Mouse (Mus musculus): ENCODE measurements around the gene Kcna7. TPM values are rescaled to one million over a fixed set of nuclear protein-coding genes. Genes with fewer than 3 reads are reported as not detected.

Gene Kcna7
- total RNA-seq, 2 experiments from 2014 or later, result 0.41 to 0.79 TPM

DNA sequence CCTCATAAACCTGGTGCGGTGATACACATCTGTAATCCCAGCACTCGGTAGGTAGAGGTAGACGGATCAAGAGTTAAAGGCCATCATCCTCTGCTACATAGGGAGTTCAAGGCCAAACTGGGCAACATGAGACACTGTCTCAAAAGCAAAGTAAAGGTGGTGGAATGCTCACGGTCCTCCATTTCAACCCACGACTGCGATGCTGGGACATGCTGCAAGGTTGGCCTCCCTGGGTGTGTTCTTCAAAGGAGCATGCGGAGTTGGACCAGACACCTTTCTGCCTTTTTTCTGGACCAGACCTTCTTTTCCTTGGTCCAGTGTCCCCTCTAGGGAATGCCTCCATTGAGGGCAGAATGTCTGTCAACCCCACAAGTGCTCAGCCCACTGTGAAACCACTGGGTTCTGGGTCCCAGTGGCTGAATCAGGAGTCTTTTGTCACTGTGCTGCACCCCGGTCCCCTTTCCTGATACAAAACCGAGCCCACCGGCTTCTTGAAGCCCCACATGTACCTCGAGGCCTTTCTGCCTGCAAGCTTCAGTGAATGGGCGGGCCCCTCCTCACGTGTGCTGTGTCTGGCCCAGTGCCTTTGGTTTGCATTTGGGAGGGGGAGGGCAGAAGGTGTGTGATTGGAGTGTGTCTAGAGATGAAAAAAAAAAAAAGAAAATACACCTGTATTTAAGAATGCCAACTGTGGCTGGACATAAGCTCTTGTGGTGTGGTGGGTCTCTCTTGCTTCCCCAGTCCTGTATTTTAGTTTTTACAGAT is 50.7 kb downstream of the Kcna7 start:
- DNase-seq, result no peak
- intact Hi-C loops (cut with DNase I), result no loop called here

DNA sequence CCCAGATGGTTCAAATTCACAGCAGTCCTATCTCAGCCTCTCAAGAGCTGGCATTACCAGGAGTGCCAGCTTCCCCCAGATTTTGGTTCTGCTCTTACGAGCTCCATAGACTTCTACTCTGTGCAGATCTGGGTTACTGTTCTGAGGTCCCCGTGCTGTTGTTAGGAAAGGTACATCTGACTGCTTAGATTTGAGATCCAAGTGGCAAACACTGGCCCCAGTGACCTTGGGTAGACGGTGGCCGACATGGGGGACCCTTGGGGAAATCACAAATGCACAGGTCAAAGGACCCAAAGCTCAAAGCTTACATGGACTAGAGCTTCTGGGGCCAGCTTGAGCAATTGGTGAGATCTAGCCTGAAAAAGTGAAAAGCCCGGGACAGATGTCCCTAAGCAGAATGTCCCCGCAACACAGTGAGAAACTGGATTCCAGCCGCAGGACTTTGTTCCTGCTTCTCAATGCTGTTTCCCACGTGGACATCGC is 51.3 kb downstream of the Kcna7 start:
- intact Hi-C loops (cut with DNase I), result no loop called here
- no peak for DNase-seq

DNA sequence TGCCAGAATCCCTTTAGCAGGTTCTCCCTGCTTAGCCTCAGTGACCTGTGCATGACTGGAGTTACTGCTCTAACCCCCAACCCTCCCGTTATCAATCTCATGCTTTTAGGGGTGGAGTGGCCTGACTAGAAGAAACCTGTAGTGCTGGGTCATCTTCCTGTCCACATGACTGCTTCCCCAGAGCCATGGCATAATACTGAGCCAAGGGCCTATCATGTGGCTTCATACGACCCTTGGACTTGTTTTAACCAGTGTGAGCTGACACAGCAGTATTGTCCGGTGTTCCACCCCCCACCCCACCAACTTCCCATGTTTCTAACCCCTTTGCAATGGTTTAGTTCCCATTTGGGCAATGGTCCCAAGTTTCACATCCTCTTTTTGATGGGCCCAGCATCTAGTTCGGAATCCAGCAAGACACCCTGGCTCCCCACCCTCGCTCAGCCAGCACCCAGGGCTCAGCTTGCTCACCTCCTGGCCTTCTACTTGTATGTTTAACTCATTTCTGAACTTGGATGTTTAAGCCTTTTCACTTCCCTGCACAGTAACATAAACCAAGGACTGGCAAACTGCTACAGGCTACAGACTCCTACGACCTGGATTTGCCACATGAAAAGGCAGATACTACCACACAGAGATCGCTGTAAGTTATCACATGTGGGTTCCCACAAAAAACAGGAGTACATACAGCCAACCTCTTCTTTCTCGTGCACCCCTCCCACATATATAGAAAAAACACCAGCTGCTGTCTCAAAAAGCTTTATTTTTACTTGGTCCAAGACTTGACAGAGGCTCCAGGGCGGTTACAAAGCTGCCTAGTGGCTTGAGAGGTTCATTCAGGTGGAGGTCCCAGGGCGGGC is 52.0 kb downstream of the Kcna7 start:
- intact Hi-C loops (cut with DNase I), result loop anchor here (2.0 kb wide), 1 partner anchor 23 kb away; the partner anchor contains the start of gene Gys1
- peak in 1 of 2 experiments; percentile 50 for DNase-seq

DNA sequence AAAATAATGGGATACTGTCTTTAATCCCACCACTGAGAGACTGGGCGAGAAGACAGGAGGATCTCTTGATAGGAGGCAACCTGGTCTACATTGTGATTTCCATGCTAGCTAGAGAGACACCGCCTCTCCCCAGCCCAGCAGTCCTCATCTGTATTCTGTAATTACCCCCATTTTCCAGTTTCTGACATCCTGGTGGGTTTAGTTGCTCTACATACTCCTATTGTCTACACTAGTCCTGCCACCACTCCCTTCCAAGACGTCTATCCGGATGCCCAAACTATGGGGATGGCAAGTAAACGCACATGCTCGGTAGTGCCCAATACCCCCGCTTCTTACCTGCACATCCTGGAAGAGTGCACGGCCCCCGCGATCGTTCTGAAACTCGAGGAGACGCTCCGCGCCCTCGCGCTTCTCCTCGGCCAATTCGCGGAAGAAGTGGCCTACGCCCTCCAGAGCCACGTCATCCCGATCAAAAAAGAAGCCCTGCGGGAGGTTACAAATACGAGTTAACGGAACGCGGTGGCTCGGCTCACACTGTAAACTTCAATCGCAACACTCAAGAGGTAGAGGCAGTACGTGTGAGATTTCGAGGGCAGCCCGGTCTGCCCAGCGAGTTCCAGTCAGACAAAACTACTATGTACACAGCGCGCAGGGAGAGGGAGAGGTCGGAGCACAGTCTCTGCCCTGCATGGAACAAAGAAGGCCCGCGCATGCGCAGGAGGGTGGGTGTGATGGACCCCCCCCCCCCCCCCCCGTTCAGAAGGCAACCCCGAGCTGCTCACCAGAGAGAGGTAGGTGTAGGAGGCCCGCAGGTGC is 53.5 kb downstream of the Kcna7 start:
- intact Hi-C loops (cut with DNase I), result loop anchor here (2.0 kb wide), 1 partner anchor 24 kb away; the partner anchor contains the start of gene Gys1
- peak; percentile 86 to 94 for DNase-seq

Small RNAs within 50 kb of the gene (microRNA-seq; reads per million reads assigned to microRNA genes)
- 0 reads per million in 2 experiments for gene Gm22133

Other genes with a start within 250 kb of the Kcna7 start
- gene Slc17a7, start 241.7 kb upstream of the Kcna7 start, total RNA-seq (2021), result 1 to 10 TPM; 6.1 to 6.7 TPM
- not detected for gene Gfy, start 226.1 kb upstream of the Kcna7 start, total RNA-seq (2021)
- not detected for gene Pth2, start 224.7 kb upstream of the Kcna7 start, total RNA-seq (2021)
- not detected for gene Ccdc155, start 200.8 kb upstream of the Kcna7 start, total RNA-seq (2021)
- not detected for gene Dkkl1, start 193.5 kb upstream of the Kcna7 start, total RNA-seq (2021)
- 10 to 100 TPM; 27.5 to 32.3 TPM for gene Tead2, start 189.9 kb upstream of the Kcna7 start, total RNA-seq (2021)
- gene Cd37, start 166.5 kb upstream of the Kcna7 start, total RNA-seq (2021), result 1 to 10 TPM; 3.0 to 4.0 TPM
- not detected for gene Slc6a16, start 164.6 kb upstream of the Kcna7 start, total RNA-seq (2021)
- not detected for gene Slc6a21, start 128.1 kb upstream of the Kcna7 start, total RNA-seq (2021)
- gene Trpm4, start 71.9 kb upstream of the Kcna7 start, total RNA-seq (2021), result 10 to 100 TPM; 21.0 to 26.1 TPM
- 100 to 1,000 TPM; 320 to 351 TPM for gene Hrc, start 70.4 kb upstream of the Kcna7 start, total RNA-seq (2021)
- gene Ppfia3, start 38.6 kb upstream of the Kcna7 start, total RNA-seq (2021), result under 1 TPM; 0.22 to 0.31 TPM
- 1 to 10 TPM in 1 of 2 experiments, under 1 TPM in 1; 0.97 to 1.1 TPM for gene Lin7b, start 35.1 kb upstream of the Kcna7 start, total RNA-seq (2021)
- 100 to 1,000 TPM; 146 to 161 TPM for gene Snrnp70, start 9.9 kb upstream of the Kcna7 start, total RNA-seq (2021)
- under 1 TPM; 0.22 to 0.26 TPM for gene Ntf5, start 8.0 kb downstream of the Kcna7 start, total RNA-seq (2021)
- not detected for gene Lhb, start 15.2 kb downstream of the Kcna7 start, total RNA-seq (2021)
- gene Gys1, start 29.2 kb downstream of the Kcna7 start, total RNA-seq (2021), result 10 to 100 TPM; 74.6 to 79.0 TPM
- gene Ruvbl2, start 32.4 kb downstream of the Kcna7 start, total RNA-seq (2021), result 10 to 100 TPM; 30.4 to 30.7 TPM
- gene Ftl1, start 54.2 kb downstream of the Kcna7 start, total RNA-seq (2021), result 100 to 1,000 TPM; 232 to 268 TPM
- gene Bax, start 61.2 kb downstream of the Kcna7 start, total RNA-seq (2021), result 10 to 100 TPM; 44.5 to 45.8 TPM
- gene Tulp2, start 76.2 kb downstream of the Kcna7 start, total RNA-seq (2021), result not detected
- gene Gm45808, start 81.2 kb downstream of the Kcna7 start, total RNA-seq (2021), result 1 to 10 TPM; 2.2 to 2.5 TPM
- 1 to 10 TPM; 4.7 to 6.0 TPM for gene Dhdh, start 83.2 kb downstream of the Kcna7 start, total RNA-seq (2021)
- 100 to 1,000 TPM; 144 to 151 TPM for gene Nucb1, start 104.8 kb downstream of the Kcna7 start, total RNA-seq (2021)
- gene Ppp1r15a, start 120.6 kb downstream of the Kcna7 start, total RNA-seq (2021), result 10 to 100 TPM; 24.5 to 45.4 TPM
- gene Plekha4, start 120.7 kb downstream of the Kcna7 start, total RNA-seq (2021), result 1 to 10 TPM; 4.1 to 5.6 TPM
- gene Hsd17b14, start 149.2 kb downstream of the Kcna7 start, total RNA-seq (2021), result under 1 TPM; 0.25 to 0.34 TPM
- gene Bcat2, start 164.5 kb downstream of the Kcna7 start, total RNA-seq (2021), result 10 to 100 TPM; 54.7 to 54.9 TPM
- not detected for gene Fgf21, start 209.8 kb downstream of the Kcna7 start, total RNA-seq (2021)
- gene Fut1, start 211.6 kb downstream of the Kcna7 start, total RNA-seq (2021), result not detected
- under 1 TPM; 0.22 to 0.65 TPM for gene Izumo1, start 216.2 kb downstream of the Kcna7 start, total RNA-seq (2021)
- 10 to 100 TPM; 51.9 to 52.4 TPM for gene Rasip1, start 221.8 kb downstream of the Kcna7 start, total RNA-seq (2021)
- 1 to 10 TPM; 7.5 to 8.5 TPM for gene Mamstr, start 234.3 kb downstream of the Kcna7 start, total RNA-seq (2021)

Measured in heart, postnatal 10 days (tissue).